Mouse (Mus musculus) kidney, postnatal 25 days (tissue): ENCODE data around the gene Phlda2.

ENCODE experiments used
- DNase-seq, 2 experiments: peaks; one replicate each; pipeline ENCODE4 v3.0.0; 2021; ENCODE audit warnings: mixed read lengths in 2 of 2

The Phlda2 gene

DNA sequence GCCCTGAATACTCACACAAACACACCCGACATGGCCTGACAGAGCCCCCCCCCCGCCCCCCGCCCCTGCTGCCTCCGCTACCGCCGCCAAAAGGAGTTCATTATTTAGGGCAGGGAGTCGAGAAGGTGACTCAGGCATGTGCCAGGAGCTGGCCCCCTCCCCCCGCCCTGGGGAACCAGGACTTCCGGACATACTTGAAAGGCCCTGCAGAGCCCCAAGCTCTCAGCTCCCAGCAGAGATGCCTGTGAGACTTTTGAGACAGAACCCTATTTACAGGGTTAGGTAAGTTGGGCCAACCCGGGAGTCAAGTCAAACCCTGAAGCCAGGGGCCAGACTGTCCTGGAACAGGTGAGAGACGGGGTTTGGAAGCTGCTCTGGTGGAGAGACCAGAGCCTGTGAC is 41.0 kb downstream of the Phlda2 start:
- no peak for DNase-seq

DNA sequence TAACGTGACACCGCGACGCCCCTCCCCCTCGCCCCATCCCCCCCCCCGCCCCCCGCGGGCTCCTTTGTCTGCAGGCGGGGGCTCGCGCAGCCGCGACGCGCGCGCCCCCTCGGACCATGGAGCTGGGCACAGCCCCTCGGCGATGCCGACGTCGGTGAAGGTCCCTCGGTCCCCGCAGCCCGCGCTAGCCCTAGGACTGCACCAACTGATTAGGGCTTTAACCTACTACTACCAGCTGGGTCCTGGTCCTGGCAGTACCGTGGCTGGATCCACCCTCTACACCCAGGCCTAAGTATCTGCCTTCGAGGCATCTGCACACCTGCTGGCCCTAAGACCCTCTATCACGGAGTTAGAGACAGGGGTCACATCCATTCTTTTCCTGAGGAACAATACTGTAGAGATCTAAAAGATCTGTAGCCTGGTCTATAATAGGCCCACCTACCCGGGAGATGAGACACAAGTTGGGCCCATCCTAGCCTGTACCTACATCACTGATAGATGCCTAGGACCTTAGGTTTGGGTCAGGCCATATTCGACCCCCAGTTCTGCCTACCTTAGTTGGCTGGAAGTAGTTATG is 41.6 kb downstream of the Phlda2 start:
- peak in 1 of 2 experiments; percentile 40 for DNase-seq

DNA sequence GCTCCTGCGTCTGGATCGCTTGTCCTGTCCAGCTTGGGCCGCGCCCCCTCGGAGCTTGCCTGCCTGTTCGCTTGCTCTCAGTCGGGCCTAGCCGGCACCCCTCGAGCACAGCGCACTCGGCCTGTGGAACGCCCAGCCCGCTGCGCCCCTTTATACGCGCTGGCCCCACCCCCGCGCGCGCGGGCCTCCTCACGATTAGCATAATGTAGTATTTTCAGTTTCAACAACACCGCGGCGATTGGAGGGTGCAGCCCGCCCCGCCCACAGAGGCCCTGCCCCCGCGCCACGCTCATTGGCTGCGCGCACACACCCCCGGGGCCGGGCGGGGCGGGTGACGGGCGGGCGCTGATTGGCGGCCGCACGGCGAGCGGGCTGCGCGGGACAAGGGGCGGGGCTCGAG is 42.1 kb downstream of the Phlda2 start, which contains the start of gene Cdkn1c:
Gene Cdkn1c (minus strand): TSS at position 177 of the 400 bp plus-strand sequence.
- DNase-seq = peak; percentile 91 to 95

DNA sequence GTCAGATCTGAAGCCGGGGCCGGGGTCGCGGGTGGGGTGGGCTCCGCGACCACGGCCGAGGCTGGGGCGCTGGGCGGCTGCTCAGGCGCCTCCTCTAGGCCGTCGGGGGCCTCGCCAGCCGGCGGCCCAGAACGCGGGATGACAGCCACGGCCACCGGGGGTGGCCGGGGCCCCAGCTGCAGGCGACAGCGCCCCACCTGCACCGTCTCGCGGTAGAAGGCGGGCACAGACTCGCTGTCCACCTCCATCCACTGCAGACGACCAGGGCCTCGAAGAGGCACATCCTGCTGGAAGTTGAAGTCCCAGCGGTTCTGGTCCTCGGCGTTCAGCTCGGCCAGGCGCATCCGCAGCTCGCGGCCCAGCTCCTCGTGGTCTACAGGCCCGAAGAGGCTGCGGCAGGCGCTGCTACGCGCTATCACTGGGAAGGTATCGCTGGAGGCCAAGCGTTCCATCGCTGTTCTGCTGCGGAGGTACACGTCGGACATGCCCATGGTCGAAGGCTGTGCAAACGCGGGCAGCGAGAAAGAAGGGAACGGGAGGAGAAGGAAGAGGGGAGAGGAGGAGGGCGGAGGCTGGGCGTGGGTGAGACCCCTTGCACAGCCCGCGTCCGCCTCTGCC is 42.6 kb downstream of the Phlda2 start:
- DNase-seq = peak in 1 of 2 experiments; percentile 41

DNA sequence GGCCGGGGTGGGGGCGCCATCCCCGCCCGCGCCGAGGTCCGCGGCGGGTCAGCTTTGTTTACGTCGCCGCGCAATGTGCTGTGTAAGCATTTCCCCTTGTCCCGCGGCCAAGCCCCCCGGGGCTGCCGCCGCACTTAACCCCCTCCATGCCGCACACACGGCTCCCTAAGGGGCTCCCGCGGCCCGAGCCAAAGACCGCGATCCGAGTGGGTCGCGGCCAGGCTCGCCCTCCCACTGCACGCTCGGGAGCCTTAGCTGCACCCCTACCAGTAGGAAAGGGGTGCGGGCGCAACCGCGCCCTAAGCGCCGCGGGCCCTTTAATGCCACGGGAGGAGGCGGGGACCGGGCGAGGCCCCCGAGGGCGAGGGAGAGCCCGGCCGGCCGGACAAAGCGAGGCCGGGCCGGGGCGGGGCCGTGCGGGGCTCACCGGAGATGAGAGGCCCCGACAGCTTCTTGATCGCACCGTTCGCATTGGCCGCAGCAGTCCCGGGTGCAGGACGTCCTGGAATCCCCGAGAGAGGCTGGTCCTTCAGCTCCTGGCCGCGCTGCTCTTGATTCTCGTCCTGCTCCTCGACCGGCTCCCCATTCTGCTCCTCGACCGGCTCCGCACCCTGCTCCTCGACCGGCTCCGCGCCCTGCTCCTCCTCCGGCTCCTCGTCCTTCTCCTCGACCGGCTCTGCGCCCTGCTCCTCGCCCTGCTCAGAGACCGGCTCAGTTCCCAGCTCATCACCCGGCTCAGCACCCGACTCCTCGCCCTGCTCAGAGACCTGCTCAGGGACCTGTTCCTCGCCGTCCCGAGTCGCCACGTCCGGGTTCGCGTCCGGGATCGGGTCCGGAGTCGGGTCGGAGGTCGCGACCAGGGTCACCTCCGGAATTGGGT is 43.4 kb downstream of the Phlda2 start:
- peak; percentile 48 to 72 for DNase-seq

DNA sequence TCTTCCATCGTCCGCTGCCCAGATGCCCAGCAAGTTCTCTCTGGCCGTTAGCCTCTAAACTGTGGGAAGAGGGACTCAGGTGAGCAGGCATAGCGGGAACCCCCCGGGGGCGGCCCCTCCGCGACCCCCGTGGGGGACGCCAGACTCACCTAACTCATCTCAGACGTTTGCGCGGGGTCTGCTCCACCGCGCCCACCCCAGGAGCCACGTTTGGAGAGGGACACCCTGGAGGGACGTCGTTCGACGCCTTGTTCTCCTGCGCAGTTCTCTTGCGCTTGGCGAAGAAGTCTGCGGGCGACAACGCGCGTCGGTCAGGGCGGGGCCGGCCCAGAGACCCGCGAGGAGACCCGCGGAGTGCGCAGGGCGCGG is 44.0 kb downstream of the Phlda2 start:
- peak in 1 of 2 experiments; percentile 36 for DNase-seq
